Mouse (Mus musculus) telencephalon, adult 2 months (tissue): ENCODE measurements around the gene Ank.

Experiments
- DNase-seq: peaks from one replicate; pipeline ENCODE4 v3.0.0-alpha.2; 2011; ENCODE audit warnings: low read depth, low spot score

The Ank gene

DNA sequence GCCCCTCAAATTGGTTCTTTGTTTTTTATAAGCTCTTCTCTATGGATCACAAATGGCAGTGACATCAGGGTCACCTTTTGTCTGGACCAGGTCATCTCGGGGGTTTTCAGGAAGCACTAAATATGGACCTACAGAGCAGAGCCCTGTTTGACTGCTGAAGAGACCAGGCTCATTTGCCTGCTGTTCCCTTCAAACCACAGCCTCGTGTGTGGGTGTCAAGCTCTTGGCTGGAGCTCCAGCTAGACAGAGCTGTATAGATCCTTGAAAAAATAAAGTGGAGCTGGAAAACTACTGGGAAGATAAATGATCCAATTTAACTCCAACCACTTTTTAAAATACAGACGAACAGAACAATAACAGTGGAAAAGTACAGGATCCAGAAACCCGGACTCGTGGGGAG lies 70.3 kb downstream of the Ank start:
- DNase-seq = peak; percentile 88

DNA sequence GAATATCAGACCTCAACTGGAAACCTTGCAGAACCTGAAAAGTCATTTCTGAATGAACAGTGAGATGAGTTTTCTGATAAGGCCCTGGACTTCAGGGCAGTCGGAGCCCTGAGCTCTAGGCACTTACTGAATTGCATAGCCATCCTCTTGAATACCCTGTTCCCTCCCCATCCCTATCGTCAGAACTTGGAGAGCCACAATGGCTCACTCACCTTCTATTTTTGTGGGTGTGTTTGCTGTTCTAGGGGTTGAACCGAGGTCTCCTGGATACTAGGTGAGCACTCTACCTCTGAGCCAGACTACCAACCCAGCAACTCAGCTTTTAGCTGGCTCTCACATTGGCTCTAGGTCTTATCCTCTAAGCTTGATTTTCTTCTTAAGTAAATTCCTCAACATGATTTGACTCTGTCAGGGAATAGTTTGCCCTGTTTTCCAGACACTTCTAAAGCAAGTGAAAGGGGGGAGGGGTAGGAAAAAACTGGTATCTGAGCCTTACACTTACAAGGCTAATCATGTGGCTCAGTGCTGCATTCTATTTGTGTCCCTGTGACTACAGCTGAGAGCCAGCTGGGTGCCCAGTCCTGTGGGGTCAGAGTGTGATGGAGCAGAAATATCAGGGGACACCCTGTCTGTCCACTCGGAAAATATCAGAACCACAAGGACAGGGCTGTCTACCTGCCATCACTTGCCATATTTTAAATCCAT lies 71.2 kb downstream of the Ank start:
- no peak for DNase-seq

DNA sequence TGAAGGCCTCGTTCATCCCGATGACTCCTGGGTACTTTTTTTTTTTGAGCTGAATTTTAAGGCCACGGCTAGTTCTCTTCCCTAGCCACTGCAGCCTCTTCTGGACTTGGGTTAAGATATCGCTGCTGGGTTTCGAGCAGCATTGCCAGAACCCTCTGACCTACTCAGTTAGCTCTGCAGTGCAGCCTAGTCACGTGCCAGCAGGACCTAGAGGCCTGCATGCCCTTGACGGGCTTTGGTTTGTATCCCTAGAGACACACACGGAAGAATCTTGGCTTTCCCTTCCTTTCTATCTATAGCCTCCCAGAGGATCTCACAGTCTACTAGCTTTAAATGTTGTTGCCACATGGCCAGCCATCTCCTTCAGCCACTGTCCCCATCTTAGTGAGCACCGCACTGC lies 73.3 kb downstream of the Ank start:
- no peak for DNase-seq

DNA sequence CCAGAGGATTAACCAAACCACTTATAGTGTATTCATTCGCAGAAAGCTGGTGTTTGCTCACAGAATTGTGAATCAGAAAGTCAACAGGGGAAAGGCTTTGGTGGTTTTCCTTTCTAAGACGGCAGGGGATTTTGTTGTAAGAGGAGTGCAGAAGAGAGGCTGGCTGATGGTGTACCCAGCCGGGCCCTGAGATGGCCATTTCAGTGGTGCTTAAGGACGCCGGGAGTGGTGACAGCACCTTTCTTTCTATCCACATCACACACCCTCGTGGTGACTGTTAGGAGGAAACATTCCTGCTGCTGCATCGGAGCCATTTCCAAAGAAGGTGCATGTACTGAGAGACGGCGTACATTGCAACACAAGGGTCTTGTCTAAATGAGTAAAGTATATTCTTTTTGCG lies 78.7 kb downstream of the Ank start:
- DNase-seq = no peak

DNA sequence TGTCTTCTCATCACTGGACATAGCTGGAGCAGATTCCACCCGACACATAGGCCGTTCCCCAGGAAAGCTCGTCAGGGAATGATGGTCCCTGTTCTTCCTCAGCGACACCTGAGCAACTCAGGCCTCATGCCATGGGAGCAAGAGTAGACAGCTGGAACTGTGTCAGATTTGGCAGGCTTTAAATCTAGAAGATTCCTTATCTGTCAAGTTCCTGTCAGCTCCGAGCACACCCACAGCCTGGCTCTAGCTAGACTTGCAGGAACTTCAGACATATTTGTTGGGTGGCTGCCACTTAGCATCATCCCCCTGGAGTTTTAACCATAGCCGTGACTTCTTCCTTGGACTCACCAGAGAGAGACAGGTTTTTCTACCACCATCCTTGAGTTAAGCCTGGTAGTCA lies 81.6 kb downstream of the Ank start:
- no peak for DNase-seq

DNA sequence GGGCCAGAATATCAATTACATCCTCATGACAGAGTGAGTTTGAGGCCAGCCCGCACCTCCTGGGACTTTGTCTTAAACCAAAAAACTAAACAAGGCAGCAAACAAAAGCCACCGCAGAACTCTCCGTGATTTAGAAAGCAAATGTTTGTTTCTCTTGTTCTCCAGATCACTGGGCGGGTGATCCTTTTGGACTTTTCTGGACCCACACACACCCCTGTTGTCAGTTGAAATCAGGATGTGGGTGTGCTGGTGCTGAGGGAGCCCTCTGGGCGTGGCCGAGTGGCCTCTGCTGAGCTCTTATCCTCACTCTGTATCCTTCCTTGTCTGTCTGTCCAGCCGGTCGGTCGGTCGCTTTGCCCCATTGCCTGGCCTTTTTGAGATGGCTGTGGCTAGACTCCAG lies 82.6 kb downstream of the Ank start:
- DNase-seq = no peak

DNA sequence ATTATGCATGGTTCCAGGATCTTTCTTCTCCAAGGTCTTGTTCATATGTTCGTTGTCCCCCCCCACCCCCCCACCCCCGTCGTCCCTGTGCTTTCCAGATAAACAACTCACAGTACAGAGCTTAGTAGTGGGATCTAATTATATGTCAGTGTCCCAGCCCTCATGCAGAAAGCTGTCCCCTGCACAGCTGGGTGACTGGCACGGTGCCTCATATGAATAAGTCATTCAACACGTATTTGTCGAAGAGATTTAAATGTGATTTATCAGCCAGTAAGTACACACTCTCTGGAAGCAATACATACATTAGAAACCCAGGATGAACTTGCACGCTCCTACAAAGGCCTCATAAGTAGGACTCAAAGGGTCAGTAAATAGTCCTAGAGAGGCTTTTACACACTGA lies 83.4 kb downstream of the Ank start:
- DNase-seq = no peak

DNA sequence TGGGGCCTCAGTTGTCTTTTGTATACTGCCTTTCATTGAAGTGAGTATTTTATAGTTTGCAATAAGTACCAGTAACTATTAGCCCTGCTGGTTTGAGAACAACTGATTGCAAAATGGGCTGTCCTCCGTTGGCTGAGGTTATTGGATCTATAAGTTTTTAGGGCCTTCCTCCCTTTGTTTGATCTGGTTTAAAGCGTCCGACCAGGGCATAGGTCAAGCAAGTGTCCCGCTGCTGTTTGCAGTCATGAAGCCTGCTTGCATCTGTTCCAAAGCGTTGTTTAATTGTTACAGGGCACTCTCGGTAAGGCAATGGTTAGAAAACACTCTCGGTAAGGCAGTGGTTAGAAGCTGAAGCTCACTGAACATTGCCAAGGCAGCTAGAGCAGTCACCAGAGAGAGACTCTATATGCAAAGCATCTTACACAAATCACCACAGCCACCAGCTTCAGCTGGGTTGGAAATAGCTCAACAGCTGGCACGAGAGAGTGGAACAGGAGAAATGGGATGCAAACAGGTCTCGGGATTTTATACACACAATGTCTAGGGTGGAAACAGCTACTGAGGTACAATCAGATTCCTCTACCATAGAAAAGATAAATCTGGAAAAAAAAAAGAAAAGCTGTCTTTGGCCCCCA lies 84.0 kb downstream of the Ank start:
- no peak for DNase-seq

DNA sequence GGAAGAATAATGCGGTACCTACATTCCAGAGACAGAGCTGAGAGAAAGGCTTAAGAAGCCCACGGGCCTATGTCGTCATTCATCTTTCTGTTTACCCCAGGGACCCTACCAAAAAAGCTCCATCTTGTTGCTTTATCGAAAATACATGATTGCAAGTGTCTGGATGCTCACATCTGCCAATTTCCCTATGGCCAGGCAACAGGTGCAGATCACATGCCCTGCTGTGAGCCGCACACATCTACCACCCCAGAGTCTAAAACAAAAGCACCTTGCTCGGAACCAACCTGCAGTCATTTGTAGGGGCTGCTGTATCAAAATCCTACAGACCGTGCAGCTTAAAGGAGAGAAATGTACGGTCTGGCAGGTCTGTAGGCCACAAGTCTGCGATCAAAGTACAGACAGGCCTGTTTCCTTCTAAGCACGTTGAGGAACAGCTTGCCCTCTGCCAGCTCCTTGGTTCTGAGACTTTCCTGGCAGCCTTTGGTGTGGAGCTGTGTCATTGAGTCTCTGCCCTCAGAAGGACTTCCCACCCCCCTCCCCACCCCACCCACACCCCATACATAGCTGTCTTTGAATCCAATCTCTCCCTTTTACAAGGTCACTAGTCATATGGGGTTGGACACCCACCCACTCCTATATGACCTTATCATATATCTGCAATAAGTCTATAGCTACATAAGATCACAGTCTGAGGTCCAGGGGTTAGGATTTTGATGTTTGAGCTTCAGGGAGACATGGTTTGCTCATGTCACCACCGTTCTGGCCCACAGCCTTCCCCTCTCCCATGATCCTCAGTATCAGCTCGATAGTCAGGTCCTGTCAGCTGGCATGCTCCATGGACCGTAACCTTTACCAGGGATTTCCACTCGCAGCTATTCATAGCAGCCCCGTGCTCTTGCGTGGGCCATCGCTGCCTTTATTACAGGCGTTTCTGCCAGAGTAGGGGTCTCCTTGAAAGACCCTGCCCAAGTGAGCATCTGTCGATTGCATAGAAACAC lies 84.9 kb downstream of the Ank start:
- DNase-seq = no peak

DNA sequence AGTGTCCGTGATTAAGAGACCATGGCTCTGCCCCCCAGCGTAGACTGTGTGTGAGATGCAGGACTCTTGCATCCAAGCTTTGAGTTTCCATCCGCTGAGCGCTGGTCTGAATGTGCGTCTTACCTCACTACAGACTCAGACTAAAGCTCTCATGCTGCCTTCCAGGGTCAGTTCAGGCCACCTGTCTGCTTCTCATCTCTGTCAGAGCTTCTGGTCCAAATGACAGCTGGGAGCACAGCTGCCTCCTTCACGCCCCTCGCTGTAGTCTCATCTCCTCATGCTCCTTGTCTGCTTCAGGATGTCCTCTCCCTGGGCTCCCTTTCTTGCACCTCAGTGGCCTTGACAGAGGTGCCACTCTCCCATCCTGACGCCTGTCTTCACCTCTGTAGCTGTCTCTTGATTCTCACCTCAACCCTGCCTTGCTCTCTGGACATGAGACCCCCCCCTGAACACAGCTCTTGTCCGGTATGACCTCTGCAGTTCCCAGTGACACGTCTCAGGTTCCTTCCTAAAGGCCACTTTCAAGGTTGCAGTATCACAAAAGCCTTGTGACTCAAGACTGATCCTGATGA lies 85.7 kb downstream of the Ank start:
- no peak for DNase-seq

DNA sequence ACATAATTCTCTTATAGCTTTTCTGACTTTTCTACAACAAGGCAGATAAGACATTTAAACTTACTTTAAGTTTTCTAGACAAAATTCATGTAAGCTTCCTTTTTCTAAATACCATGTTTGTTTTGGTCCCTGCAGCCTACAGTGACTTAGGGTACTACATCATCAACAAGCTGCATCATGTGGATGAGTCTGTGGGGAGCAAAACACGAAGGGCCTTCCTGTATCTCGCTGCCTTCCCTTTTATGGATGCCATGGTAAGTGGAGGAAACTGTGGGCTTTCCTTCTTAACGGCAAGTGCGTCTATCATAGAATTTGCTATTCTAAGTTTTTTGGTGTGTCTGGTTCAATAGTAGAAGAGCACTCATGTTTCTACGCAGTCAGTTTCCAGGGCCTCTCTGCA lies 87.1 kb downstream of the Ank start:
- DNase-seq = no peak

DNA sequence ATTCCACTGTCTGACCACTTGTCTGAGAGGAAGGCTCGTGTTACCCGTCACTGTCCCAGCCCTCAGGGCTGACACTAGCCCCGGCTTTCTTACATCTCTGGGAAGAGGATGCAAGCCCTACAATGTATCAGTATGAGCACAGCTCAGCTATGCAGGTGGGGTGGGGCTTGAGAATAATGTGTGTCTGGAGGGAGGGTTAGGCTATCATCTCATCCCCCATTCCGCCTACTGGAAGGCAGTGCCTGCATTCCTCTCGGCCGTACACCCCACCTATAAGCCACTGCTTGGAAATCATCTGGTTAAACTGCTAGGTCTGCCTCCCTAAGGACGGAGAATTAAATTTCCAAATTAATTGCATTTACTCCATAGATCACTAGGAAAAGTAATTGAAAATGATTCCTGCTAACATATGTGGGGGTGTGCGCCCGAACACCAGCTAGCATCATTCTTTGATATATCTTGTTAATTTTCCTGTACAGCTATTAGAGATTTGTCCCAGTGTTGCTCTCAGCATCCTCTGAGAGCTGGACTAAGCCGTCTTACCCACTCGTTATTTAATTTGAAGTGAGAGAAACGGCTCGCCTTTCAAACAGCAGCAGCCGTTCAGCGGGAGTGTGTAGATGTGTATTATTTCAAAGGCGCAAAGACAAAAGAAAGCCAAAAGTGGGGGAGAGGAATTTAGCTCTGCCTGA lies 92.1 kb downstream of the Ank start:
- DNase-seq = no peak

DNA sequence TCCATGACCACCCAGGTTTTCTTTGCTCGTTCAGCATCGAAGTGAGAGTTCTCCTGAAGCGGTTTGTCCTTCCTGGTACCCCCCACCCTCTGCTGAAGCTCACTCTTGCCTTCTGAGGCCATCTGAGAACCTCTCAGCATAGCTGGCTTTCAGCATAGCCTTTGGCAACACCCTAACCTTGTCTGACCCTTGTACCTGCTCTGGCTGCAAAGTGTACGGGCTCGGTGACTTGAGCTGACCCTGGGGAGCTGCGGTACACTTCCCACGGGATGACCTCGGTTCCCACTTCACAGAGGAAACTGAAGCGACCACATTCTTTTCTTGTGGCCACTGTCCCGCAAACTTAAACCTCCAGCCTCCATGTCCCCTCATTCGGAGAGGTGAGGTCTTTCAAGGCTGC lies 93.8 kb downstream of the Ank start:
- no peak for DNase-seq

DNA sequence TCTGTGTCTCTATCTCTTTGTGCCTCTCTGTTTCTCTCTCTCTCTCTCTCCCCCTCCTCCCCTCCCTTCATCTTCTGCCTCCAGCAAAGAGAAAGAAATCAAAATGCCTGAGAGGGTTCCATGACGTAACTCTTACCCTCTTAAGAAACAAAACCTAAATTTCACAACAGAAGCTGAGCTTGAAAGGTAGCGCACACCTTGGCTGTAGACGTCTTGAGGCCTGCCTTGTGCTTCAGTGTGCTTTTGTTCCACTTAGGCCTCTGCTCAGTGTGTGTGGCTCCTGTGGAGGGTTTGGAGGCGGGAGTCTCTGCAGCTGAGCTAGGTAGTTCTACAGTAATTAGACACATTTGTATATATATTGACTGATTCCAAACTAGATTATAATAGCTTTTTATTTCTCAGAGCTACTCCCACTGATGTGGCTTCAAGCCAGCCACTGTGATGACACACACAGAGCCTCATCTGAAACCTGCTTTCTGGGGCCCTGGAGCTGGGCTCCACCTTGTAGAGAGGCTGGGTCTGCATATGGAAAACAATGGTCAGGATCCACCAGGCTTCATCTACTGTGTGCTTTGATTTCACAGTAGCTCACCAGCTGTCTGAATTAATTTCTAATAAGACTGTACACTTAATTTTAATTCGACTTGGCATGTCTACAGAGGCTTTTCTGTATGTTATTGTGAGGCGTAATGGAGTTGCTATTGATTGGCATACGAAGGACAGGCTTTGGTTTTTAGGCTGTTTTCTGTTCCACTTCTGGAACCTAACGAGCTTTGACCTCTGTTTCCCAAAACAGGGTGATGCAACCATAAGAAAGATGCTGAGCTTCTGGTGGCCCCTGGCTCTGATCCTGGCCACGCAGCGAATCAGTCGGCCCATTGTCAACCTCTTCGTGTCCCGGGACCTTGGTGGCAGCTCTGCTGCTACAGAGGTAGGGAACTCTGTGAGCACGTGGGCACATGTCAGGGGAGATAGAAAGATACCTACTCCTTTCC lies 97.9 kb downstream of the Ank start:
- DNase-seq = peak; percentile 65

DNA sequence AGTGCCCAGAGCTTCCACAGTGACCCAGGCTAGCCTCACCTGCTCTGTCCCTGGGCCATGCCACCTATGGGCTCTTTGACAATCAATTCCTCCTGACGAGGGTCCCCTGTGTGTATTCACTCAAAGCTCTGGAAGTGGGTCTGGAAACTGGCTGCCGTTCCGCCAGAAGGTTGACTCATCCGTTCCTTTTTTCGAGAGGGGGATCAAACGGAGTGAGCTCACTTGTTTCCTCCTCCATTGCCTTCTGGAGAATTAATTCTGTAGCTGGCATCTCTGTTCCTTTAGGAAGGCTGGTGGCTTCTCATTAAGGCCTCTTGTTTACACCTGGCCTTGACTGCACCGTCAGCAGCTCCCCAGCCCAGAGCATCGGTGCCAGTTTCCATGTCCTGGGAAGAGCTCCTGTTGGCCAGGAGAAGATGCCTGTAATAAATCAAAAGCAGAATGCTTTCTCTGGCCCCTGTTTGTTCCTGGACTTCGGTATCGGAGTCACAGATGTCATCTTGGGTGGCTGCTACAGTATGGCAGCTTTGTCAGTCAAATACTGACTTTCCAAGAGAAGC lies 99.2 kb downstream of the Ank start:
- DNase-seq = peak; percentile 62

DNA sequence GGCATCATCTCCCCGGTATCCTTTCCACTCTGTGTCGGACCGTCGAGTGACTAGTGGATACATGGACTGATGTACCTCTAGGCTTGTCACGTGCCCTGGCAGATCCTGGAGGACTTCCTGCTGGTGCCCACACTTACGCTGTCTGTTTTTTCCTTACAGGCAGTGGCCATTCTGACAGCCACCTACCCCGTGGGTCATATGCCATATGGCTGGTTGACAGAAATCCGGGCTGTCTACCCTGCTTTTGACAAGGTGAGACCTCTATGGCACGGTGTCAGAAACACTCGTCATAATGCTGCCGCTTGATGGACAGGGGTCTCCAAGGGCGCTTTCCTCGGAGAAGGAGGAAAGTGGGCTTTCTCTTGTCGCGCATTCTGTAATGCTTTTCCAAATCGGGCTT lies 100.9 kb downstream of the Ank start:
- no peak for DNase-seq

DNA sequence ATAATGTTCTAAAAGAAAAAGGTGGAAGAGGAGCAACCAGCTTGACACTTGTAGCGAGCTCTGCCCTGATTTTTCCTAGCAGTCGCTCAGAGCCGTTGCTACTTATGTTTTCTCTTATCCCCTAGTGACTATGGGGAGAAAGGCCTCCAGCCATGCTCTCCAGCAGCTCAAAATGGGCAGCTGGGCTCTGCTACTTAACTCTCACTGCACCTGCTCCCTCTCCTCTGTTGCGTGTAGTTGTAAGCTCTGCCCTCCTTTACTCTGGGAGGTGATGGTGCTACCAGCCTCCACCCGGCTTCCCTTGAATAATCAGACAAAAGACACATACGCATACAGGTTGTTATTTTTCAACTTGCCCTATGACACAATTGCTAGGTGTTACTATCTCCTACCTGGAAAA lies 101.9 kb downstream of the Ank start:
- DNase-seq = no peak

DNA sequence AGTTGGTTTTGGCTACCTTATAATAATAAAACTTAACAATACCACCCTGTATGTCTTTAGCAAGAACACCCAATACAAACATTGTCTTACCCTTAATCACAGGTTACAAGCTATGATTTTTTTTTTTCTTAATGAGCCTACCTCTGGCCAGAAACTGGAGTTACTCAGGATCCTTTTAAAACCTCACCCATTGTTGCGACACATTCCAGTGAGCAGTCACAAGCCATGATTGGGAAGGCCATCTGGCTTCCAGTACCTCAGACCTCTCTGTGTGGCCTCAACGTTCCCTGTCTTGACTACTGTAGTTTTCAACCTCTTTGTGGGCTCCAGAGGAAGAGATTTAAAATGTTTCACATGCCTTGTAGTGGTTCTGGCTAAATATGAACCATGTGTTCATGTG lies 103.4 kb downstream of the Ank start:
- DNase-seq = no peak

DNA sequence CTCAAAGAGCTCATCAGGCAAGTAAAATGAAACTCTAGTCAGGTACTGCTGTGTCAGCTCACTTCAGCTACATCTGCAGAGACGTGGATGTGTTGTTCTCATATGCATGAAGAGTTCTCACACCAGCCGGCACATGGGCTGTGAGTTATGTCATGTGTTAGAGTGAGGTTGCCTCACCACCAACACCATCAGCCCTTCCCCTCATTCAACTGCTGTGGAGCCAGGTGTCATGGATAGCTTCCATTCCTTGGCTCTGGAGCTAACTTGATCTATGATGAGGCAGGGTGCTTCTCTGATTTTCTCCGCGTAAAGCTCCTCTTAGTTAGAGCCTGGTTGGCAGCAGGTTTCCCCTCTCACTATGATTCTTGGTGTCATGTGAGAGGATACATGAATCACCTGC lies 103.9 kb downstream of the Ank start:
- no peak for DNase-seq

DNA sequence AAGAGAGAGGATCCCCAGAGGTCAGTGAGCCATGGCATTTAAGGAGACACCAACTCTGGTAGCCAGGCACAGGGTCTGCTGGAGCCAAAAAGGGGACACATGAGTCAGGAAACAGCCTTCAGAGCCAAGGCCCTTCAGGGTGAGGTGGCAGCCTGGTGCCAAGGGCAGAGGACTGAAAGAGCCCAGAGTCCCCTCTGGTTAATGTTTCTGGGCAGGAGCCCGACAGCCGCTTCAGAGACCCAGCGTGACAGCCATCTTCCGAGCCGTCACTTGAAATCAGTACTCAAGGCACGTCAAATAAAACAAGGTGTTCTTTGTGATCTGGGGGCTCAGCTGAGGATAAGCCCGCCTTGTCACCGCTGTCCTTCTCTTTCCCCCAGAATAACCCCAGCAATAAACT lies 104.7 kb downstream of the Ank start:
- no peak for DNase-seq
